Mouse (Mus musculus) central nervous system, embryonic 18 days (tissue): ENCODE data around the gene Tmprss11b. TPM values are rescaled to one million over a fixed set of nuclear protein-coding genes. Genes with fewer than 3 reads are reported as not detected.

Experiments used
- polyA plus RNA-seq: library from polyadenylated mRNA; depleted of rRNA; stranded (reverse); fragments of >200 nt; gene quantifications from 2 replicates; pipeline ENCODE4 v1.2.3, GENCODE M21; 2012; rRNA removed

The Tmprss11b gene
- polyA plus RNA-seq = 0.01 TPM in 1 of 2 replicates, not detected in the other

DNA sequence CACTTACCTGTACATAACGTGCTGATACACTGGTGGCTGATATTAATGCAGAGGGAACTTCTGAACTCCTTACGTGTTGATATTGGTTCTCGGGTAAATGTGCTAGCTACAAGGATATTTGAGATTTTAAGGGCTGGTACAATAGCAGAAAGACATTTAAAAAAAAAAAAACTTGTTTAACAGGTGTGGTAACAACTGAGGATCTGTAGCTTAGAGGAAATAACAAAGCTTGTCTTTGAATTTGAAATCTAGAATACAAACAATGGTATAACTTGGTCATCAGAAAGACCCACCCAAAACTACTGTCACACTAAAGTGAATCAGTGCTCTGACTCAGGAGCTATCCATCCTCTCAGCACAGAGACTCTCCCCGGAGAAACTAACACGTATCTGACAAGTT, at the start of gene Tmprss11b:
Tmprss11b (minus strand) TSS at position 101 of the 400 bp plus-strand sequence.

DNA sequence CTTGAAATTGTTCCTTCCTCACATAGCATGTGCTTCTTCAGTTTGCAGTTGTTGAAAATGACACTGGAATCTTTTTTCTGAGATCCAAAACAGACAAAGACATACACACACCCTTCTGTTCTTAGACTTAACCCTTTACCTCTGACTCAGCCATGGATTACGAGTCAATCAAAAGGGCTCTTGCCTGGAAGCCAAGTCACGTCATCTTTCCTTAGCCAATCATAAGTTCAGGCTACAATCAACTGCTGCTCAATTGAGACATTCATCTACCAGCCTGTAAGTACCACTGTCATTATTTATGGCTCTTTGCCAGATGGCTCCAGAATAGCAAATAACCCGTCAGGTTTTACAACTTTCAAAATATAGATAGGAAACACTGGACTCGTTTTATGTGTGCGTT, 43.8 kb downstream of the Tmprss11b start, which contains the start of gene Tmprss11f:
Tmprss11f (minus strand) TSS at position 101 of the 400 bp plus-strand sequence.

Other genes starting within 250 kb of the Tmprss11b start
- gene Tmprss11a, start 207.4 kb downstream of the Tmprss11b start, polyA plus RNA-seq = 0.03 TPM in 2 replicates
- 0.03 TPM in 2 replicates for gene Tmprss11g, start 157.8 kb downstream of the Tmprss11b start, polyA plus RNA-seq
- 0.16 TPM in 1 of 2 replicates, not detected in the other for gene Tmprss11f, start 43.9 kb downstream of the Tmprss11b start, polyA plus RNA-seq
- gene Tmprss11e, start 69.5 kb upstream of the Tmprss11b start, polyA plus RNA-seq = 0.04 TPM in 1 of 2 replicates, not detected in the other
- gene Ythdc1, start 127.9 kb upstream of the Tmprss11b start, polyA plus RNA-seq = 59.8 and 60.0 TPM in 2 replicates
- gene Ugt2b34, start 230.6 kb upstream of the Tmprss11b start, polyA plus RNA-seq = not detected in 2 replicates